14 mouse cellular contexts compared by ENCODE assay signal in the genomic region with DNA sequence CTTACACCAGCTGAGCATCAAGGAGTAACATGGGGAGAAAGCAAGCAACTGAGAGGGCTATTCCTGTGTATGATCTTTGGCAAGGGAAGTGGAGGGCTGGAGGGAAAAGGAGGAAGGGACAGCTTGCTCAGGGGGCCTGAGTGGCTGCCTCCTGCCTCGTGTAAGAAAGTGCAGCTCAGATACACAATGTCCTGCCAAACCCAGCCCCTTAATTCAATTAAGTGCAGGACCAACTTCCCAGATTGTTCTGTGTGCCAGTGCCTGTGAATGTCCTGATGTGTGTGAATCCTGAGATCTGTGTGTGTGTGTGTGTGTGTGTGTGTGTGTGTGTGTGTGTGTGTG. TPM values are rescaled to one million over a fixed set of nuclear protein-coding genes. Genes with fewer than 3 reads are reported as not detected.
DNase-seq lines count a peak whose midpoint lies in the region; ATAC-seq and TF ChIP-seq lines count a peak whose summit lies in the region.
"Had no signal": no experiment of that assay in that cellular context is flagged by ENCODE, and none has a peak within 500 bp of the region (broad histone marks: within the 10 kb centered on the region; RNA-seq: fewer than 3 reads in every experiment).

No protein-coding gene starts in this region.

- no peak overlapping the region for H3K4me3 ChIP-seq in heart, embryonic 10.5 days
- no peak overlapping the region for H3K4me3 ChIP-seq in midbrain, postnatal 0 days (ENCODE audit: low read depth, low read length)
- H3K4me3 ChIP-seq in midbrain, embryonic 11.5 days (ENCODE audit: low read depth, low read length): no peak overlapping the region
- H3K4me3 ChIP-seq in hindbrain, embryonic 14.5 days (replicated peaks; ENCODE audit: low read length): no peak overlapping the region
- H3K4me3 ChIP-seq: midbrain, embryonic 10.5 days had no signal

- peaks cover 96% of the 10 kb centered on the region for H3K27me3 ChIP-seq in heart, embryonic 10.5 days (ENCODE audit: insufficient read depth, poor library complexity, severe bottlenecking)
- H3K27me3 ChIP-seq in midbrain, postnatal 0 days (ENCODE audit: insufficient read depth, low read length): peaks cover 25% of the 10 kb centered on the region
- H3K27me3 ChIP-seq in midbrain, embryonic 11.5 days (ENCODE audit: control insufficient read depth, insufficient read depth, low read length): peaks cover 99% of the 10 kb centered on the region
- H3K27me3 ChIP-seq in hindbrain, embryonic 14.5 days (ENCODE audit: control insufficient read depth, insufficient read depth, low read length): peaks cover 81% of the 10 kb centered on the region

- DNase-seq in heart, embryonic 10.5 days (ENCODE audit: low spot score): no peak
- DNase-seq in heart, postnatal 36 days: no peak
- peak; percentile 54 for DNase-seq in midbrain, postnatal 0 days (ENCODE audit: low spot score)
- no peak for DNase-seq in midbrain, embryonic 11.5 days (ENCODE audit: low spot score, missing footprints)
- DNase-seq in hindbrain, embryonic 14.5 days (ENCODE audit: low spot score): no peak
- DNase-seq in embryo, embryonic 9.5 days (ENCODE audit: extremely low spot score): no peak
- DNase-seq in adrenal gland, postnatal 14 days: no peak
- no peak for DNase-seq in cerebellum, adult 11-12 months
- DNase-seq: adrenal gland, postnatal 25 days; B cell, adult 2 months; cerebellum, adult 9-11 months had no signal

- no peaks in the 10 kb centered on the region for H3K36me3 ChIP-seq in heart, embryonic 10.5 days
- no peaks in the 10 kb centered on the region for H3K36me3 ChIP-seq in midbrain, postnatal 0 days (ENCODE audit: insufficient read depth, low read length)
- no peaks in the 10 kb centered on the region for H3K36me3 ChIP-seq in midbrain, embryonic 11.5 days (ENCODE audit: control insufficient read depth, insufficient read depth, low read length)
- H3K36me3 ChIP-seq in hindbrain, embryonic 14.5 days (replicated peaks; ENCODE audit: control insufficient read depth, insufficient read depth): no peaks in the 10 kb centered on the region
- H3K36me3 ChIP-seq: midbrain, embryonic 10.5 days had no signal

- peaks cover 75% of the 10 kb centered on the region for H3K4me1 ChIP-seq in heart, embryonic 10.5 days
- no peaks in the 10 kb centered on the region for H3K4me1 ChIP-seq in midbrain, postnatal 0 days (ENCODE audit: insufficient read depth, low read length)
- H3K4me1 ChIP-seq in midbrain, embryonic 11.5 days (ENCODE audit: control insufficient read depth, insufficient read depth, low read length): peaks cover 37% of the 10 kb centered on the region
- peaks cover 53% of the 10 kb centered on the region for H3K4me1 ChIP-seq in hindbrain, embryonic 14.5 days (replicated peaks; ENCODE audit: control insufficient read depth, insufficient read depth, low read length)

- 0% methylated on average over 1 of the region's 1 CpGs for WGBS in heart, embryonic 10.5 days
- 7% methylated on average over 1 of the region's 1 CpGs for WGBS in midbrain, postnatal 0 days
- 0% methylated on average over 1 of the region's 1 CpGs for WGBS in midbrain, embryonic 11.5 days
- WGBS in hindbrain, embryonic 14.5 days: 8% methylated on average over 1 of the region's 1 CpGs

- intact Hi-C loops in heart, postnatal 36 days (cut with DNase I): no loop called here

- TF ChIP-seq CTCF in midbrain, postnatal 0 days (IDR thresholded peaks at IDR 0.05): no peak

- H3K27ac ChIP-seq in heart, embryonic 10.5 days: peak overlapping the region; percentile 23; the same call in 1 of the 2 replicates
- H3K27ac ChIP-seq in midbrain, postnatal 0 days (ENCODE audit: low read depth, low read length): no peak overlapping the region
- H3K27ac ChIP-seq in midbrain, embryonic 11.5 days (ENCODE audit: low read depth, low read length): no peak overlapping the region
- 0 out of 2 replicates have a peak overlapping the region, but pooled peaks have one; percentile 6 for H3K27ac ChIP-seq in hindbrain, embryonic 14.5 days

- ATAC-seq in midbrain, postnatal 0 days (ENCODE audit: low FRiP score): no peak
- ATAC-seq in midbrain, embryonic 11.5 days (ENCODE audit: low FRiP score): no peak
- no peak for ATAC-seq in hindbrain, embryonic 14.5 days (ENCODE audit: low FRiP score)

- no peak overlapping the region for H3K9ac ChIP-seq in midbrain, postnatal 0 days (replicated peaks; ENCODE audit: low read length, poor library complexity, severe bottlenecking)
- no peak overlapping the region; the same call in 1 of the 2 replicates for H3K9ac ChIP-seq in midbrain, embryonic 11.5 days (ENCODE audit: low read length)
- no peak overlapping the region for H3K9ac ChIP-seq in hindbrain, embryonic 14.5 days

- H3K9me3 ChIP-seq in heart, embryonic 10.5 days: no peaks in the 10 kb centered on the region
- H3K9me3 ChIP-seq in midbrain, postnatal 0 days (ENCODE audit: low read length): no peaks in the 10 kb centered on the region
- no peaks in the 10 kb centered on the region for H3K9me3 ChIP-seq in midbrain, embryonic 11.5 days (ENCODE audit: control insufficient read depth, low read length)
- no peaks in the 10 kb centered on the region for H3K9me3 ChIP-seq in hindbrain, embryonic 14.5 days (ENCODE audit: control insufficient read depth, low read length)
- H3K9me3 ChIP-seq: midbrain, embryonic 10.5 days had no signal

- H3K4me2 ChIP-seq in midbrain, postnatal 0 days (ENCODE audit: low read depth, low read length, poor library complexity, severe bottlenecking): no peak overlapping the region
- H3K4me2 ChIP-seq in midbrain, embryonic 11.5 days: no peak overlapping the region
- no peak overlapping the region for H3K4me2 ChIP-seq in hindbrain, embryonic 14.5 days (replicated peaks)

RNA-seq across cellular contexts. Expression of a gene that starts 16.6 kb away (rescaled TPM):
- 2.1 and 3.2 TPM in 2 replicates for polyA plus RNA-seq in heart, embryonic 10.5 days (2016; fragmentation: Nextera tagmentation; extraction: Ambion mirVana)
- total RNA-seq in heart, postnatal 36 days (2021): under 1 TPM in 1 of 2 experiments, not detected in 1; 0.44 TPM
- total RNA-seq in midbrain, postnatal 0 days (2014; rRNA removed): not detected in 2 replicates
- polyA plus RNA-seq in midbrain, postnatal 0 days (2015; fragmentation: Nextera tagmentation; extraction: Ambion mirVana): 0.39 and 0.71 TPM in 2 replicates
- 1.6 and 1.9 TPM in 2 replicates for polyA plus RNA-seq in midbrain, embryonic 11.5 days (2014; fragmentation: Nextera tagmentation; extraction: Ambion mirVana)
- 0.55 and 0.71 TPM in 2 replicates for polyA plus RNA-seq in hindbrain, embryonic 14.5 days (2014; fragmentation: Nextera tagmentation; extraction: Ambion mirVana)
- 0.52 and 0.90 TPM in 2 replicates for total RNA-seq in adrenal gland, postnatal 14 days (2021)
- total RNA-seq: adrenal gland, postnatal 25 days; layer of hippocampus, adult 18-20 months; liver, adult 2 months had no signal
- polyA plus RNA-seq: liver, adult 2 months had no signal

RNA-seq across cellular contexts. Expression of a gene that starts 38.1 kb away (rescaled TPM):
- 18.5 and 19.3 TPM in 2 replicates for polyA plus RNA-seq in heart, embryonic 10.5 days (2016; fragmentation: Nextera tagmentation; extraction: Ambion mirVana)
- total RNA-seq in heart, postnatal 36 days (2021): 1 to 10 TPM; 5.4 to 5.7 TPM
- total RNA-seq in midbrain, postnatal 0 days (2014; rRNA removed): 4.6 and 4.8 TPM in 2 replicates
- polyA plus RNA-seq in midbrain, postnatal 0 days (2015; fragmentation: Nextera tagmentation; extraction: Ambion mirVana): 2.0 and 2.8 TPM in 2 replicates
- polyA plus RNA-seq in midbrain, embryonic 11.5 days (2014; fragmentation: Nextera tagmentation; extraction: Ambion mirVana): 5.1 and 6.5 TPM in 2 replicates
- 3.8 and 5.1 TPM in 2 replicates for polyA plus RNA-seq in hindbrain, embryonic 14.5 days (2014; fragmentation: Nextera tagmentation; extraction: Ambion mirVana)
- 4.2 and 9.4 TPM in 2 replicates for total RNA-seq in adrenal gland, postnatal 14 days (2021)

RNA-seq across cellular contexts. Expression of a gene that starts 51.7 kb away (rescaled TPM):
- 22.2 and 25.0 TPM in 2 replicates for polyA plus RNA-seq in heart, embryonic 10.5 days (2016; fragmentation: Nextera tagmentation; extraction: Ambion mirVana)
- total RNA-seq in heart, postnatal 36 days (2021): 10 to 100 TPM; 27.3 to 30.1 TPM
- 87.2 and 102 TPM in 2 replicates for total RNA-seq in midbrain, postnatal 0 days (2014; rRNA removed)
- 13.7 and 13.8 TPM in 2 replicates for polyA plus RNA-seq in midbrain, postnatal 0 days (2015; fragmentation: Nextera tagmentation; extraction: Ambion mirVana)
- polyA plus RNA-seq in midbrain, embryonic 11.5 days (2014; fragmentation: Nextera tagmentation; extraction: Ambion mirVana): 18.6 and 21.4 TPM in 2 replicates
- polyA plus RNA-seq in hindbrain, embryonic 14.5 days (2014; fragmentation: Nextera tagmentation; extraction: Ambion mirVana): 17.8 and 18.1 TPM in 2 replicates
- total RNA-seq in adrenal gland, postnatal 14 days (2021): 68.3 and 68.8 TPM in 2 replicates

RNA-seq across cellular contexts. Expression of a gene that starts 53.3 kb away (rescaled TPM):
- 59.8 and 64.6 TPM in 2 replicates for polyA plus RNA-seq in heart, embryonic 10.5 days (2016; fragmentation: Nextera tagmentation; extraction: Ambion mirVana)
- 10 to 100 TPM; 36.1 to 39.2 TPM for total RNA-seq in heart, postnatal 36 days (2021)
- total RNA-seq in midbrain, postnatal 0 days (2014; rRNA removed): 88.5 and 99.5 TPM in 2 replicates
- 74.2 and 75.0 TPM in 2 replicates for polyA plus RNA-seq in midbrain, postnatal 0 days (2015; fragmentation: Nextera tagmentation; extraction: Ambion mirVana)
- 39.9 and 45.6 TPM in 2 replicates for polyA plus RNA-seq in midbrain, embryonic 11.5 days (2014; fragmentation: Nextera tagmentation; extraction: Ambion mirVana)
- polyA plus RNA-seq in hindbrain, embryonic 14.5 days (2014; fragmentation: Nextera tagmentation; extraction: Ambion mirVana): 55.2 and 62.1 TPM in 2 replicates
- total RNA-seq in adrenal gland, postnatal 14 days (2021): 62.2 and 67.9 TPM in 2 replicates

Comparison
In these comparisons a context has a peak if more than half of its experiments do, and no peak if none do; other contexts are left out.
1. H3K27ac ChIP-seq: peak in heart, embryonic 10.5 days (single experiment) and hindbrain, embryonic 14.5 days (single experiment); none in midbrain, postnatal 0 days (single experiment) and midbrain, embryonic 11.5 days (single experiment).